Mouse (Mus musculus): ENCODE measurements around the gene Nop53.

DNA sequence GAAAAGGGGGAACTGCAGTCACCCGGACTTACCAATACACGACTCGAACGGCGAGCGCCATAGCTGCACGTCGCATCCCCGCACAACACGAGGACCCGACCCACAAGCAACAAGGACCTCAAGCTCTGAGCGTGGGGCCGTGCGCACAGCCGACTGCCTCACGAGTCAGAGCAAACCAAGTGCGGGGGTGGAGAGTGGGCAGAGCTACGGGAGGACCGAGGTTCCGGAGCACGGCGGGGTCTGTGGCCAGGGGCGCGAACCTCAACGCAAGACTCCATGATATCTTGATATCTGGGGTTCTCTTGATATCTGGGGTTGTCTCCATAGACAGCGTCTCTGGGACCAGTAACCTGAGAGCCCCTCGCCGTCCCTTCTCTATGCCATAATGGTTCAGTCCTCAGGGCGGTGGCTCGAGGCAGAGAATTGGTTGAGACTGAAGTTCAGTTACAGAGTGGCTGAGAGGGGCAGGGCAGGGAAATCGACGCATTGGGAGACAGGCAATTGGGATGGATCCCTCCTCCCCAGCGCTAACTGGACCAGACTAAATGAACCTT, 23.6 kb downstream of the Nop53 start, which contains the start of gene Selenow:
- TF ChIP-seq CTCF (IDR thresholded peaks at IDR 0.05; ENCODE audit: extremely low read depth, insufficient read depth, low read length): no peak
- TF ChIP-seq POLR2A (IDR thresholded peaks at IDR 0.05; ENCODE audit: extremely low read depth, insufficient read depth, low read length): peak; percentile 94

Data from cortical plate, adult 2 months (tissue).